Mouse (Mus musculus) layer of hippocampus, adult 2 months (tissue): ENCODE results near the gene H2afy. TPM values are rescaled to one million over a fixed set of nuclear protein-coding genes. Genes with fewer than 3 reads are reported as not detected.

Experiments
- DNase-seq, 2 experiments: peaks; one replicate each; pipeline ENCODE4 v3.0.0; 2022; ENCODE audit warnings: low spot score in 2 of 2
- H3K27ac ChIP-seq: fragments of 200-600 bp; 2 replicates; pipeline ENCODE4 v1.8.1; 2022
- H3K4me3 ChIP-seq: fragments of 200-600 bp; 2 replicates; pipeline ENCODE4 v1.8.1; 2022; ENCODE audit warnings: mild to moderate bottlenecking
- CTCF ChIP-seq: fragments of 200-600 bp; conservative IDR thresholded peaks from 2 replicates; pipeline ENCODE4 v1.8.1; 2022; ENCODE audit warnings: antibody characterized with exemption, mild to moderate bottlenecking, moderate library complexity
- total RNA-seq, 2 experiments: library from RNA; stranded (reverse); gene quantifications; 2 replicates each; pipeline ENCODE4 v1.2.3; 2021

Gene H2afy
- total RNA-seq, 2 experiments from 2014 or later, result 118 to 122 TPM

DNA sequence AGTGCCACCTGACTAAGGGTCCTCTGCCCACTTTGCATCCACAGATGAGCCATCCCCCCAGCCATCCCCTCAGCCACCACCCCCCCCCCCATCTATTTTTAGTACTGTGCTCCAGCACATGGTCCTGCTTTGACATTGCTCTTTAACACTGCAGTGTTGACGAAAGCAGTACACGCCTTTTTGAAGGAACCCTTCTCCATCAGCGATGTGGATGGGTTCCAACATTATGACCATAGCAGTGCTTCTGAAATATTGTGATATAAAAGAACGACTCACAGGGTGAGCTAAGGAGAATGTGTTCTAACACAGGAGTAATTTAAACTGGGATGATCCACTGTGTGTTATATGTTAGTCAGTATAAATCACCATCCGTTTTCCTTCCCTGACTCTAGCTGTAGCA is 109.5 kb downstream of the H2afy start:
- H3K4me3 ChIP-seq, result no peak overlapping the region
- TF ChIP-seq CTCF, result no peak
- no peak for DNase-seq
- no peak overlapping the region for H3K27ac ChIP-seq

DNA sequence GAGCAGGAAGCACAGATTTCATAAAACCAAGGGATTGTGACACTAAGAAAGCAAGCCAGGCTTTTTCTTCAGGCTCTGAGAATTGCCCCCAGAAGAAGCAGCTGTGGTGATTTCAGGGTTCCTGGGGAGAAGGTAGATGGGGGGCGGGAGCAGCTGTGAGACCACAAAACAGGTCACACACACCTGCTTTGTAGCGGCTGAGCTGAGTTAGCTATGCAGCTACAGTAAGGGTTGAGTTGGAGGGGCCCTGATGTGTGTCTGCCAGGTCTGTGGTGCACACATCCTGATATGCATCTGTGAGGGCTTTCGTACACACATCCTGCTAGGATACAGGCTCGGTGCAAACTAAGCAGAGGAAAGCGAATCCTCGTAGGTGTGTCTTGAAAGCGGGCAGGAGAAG is 110.1 kb downstream of the H2afy start:
- no peak for DNase-seq
- no peak for TF ChIP-seq CTCF
- H3K4me3 ChIP-seq, result no peak overlapping the region
- no peak overlapping the region for H3K27ac ChIP-seq

DNA sequence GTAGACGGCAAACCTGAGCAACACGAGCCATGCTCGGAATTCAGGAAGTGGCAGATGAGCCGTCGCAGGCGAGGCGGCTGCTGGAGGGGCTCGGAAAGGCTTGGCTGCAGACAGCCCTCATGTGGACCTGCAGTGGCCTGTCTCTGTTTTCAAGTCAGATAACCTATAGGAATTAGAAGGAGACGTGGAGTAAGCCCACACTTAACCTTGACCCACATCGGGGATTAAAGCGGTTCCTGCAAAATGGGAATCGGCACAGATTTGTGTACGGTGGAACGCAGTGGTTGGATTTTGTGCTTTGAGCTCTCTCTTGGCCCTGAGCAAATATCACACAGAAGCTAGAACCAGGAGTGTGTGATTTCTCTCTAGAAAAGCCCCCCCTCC is 111.1 kb downstream of the H2afy start:
- Histone ChIP-seq H3K4me3 (no peak overlapping the region), H3K27ac (no peak overlapping the region)
- TF ChIP-seq CTCF, result no peak
- no peak for DNase-seq

DNA sequence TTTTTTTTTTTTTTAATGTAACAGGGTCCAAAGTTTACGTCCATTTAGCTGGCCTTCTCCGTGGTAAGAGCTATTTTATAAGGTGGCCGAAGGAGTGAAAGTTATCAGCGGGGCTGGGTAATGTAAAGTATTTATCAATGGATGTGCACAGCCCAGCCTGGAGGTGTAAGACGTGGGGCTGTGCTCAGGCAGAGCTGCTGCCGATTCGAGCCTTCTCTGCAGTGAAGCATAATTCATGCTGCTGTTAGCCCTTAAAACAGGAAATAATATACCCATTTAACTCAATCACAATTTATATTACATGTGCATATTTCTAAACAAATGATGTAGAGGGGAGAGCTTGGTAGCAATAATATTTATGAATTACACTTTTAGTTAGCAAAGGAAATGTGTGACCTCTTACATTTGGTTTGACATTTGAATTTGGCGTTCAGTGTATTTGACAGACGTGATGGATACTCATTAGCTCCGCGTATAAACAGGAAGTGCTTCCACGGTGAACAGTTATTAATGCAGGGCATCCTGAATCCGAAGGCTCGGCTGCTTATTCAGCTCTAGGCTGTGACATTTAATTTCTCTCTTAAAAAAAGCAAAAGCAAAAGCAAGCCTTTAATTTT is 111.6 kb downstream of the H2afy start:
- no peak for TF ChIP-seq CTCF
- DNase-seq, result no peak
- no peak overlapping the region for H3K27ac ChIP-seq
- no peak overlapping the region for H3K4me3 ChIP-seq

Other genes with a start within 250 kb of the H2afy start
- gene Tifab, start 42.5 kb upstream of the H2afy start, total RNA-seq, result 1 to 10 TPM; 1.7 to 1.8 TPM
- under 1 TPM in 1 of 2 experiments, not detected in 1; 0.20 TPM for gene Neurog1, start 115.8 kb upstream of the H2afy start, total RNA-seq
- 100 to 1,000 TPM; 123 to 125 TPM for gene Cxcl14, start 160.2 kb upstream of the H2afy start, total RNA-seq